Mouse (Mus musculus) Patski (cell line): ENCODE data around the gene Atad2b. TPM values are rescaled to one million over a fixed set of nuclear protein-coding genes. Genes with fewer than 3 reads are reported as not detected.
"Not testable (repeated sequence)": the region's sequence is repeated elsewhere in the genome, so short reads cannot be mapped to it uniquely, and the experiment has no call there.

Experiments used
- ATAC-seq: fragments of 100-300 bp; one replicate; pipeline ENCODE4 v1.8.0; 2021
- CTCF ChIA-PET: fragments of 350-600 bp; sonication (Branson Sonifier 250); formaldehyde crosslinking; loops from one replicate; lab custom pipeline; 2022; ENCODE audit warnings: inconsistent platforms; lab: Charles Lee
- POLR2A ChIA-PET: fragments of 350-600 bp; sonication (Branson Sonifier 250); formaldehyde crosslinking; loops from one replicate; lab custom pipeline; 2022; ENCODE audit warnings: antibody characterized with exemption, inconsistent platforms; lab: Charles Lee
- DNase-seq: peaks from one replicate; pipeline ENCODE4 v3.0.0-alpha.2; 2011; ENCODE audit warnings: low read depth, low spot score
- H3K27me3 ChIP-seq: fragments of 371-371 bp; one replicate; pipeline ENCODE4 v1.5.1; 2021
- CTCF ChIP-seq: fragments of 100-300 bp; IDR thresholded peaks from one replicate; pipeline ENCODE4 v1.5.1; 2021
- in situ Hi-C: fragments of 300-500 bp; cut with MboI; formaldehyde crosslinking; loops from 3 replicates; pipeline ENCODE4 v1.11.1; 2018; ENCODE audit warnings: low pct_unique_long_range_greater_than_20kb, mixed read lengths
- polyA plus RNA-seq: library from polyadenylated mRNA; unstranded; gene quantifications from one replicate; pipeline ENCODE4 v1.2.3, GENCODE M21; 2021

The Atad2b gene
- polyA plus RNA-seq, 1 experiment from 2014 or later, result 12.8 TPM

- CTCF ChIA-PET, result no interaction called here
- no peak for TF ChIP-seq CTCF
- ATAC-seq (no peak), DNase-seq (no peak)
- POLR2A ChIA-PET, result no interaction called here
- no peaks in the 10 kb centered on the region for H3K27me3 ChIP-seq
- in situ Hi-C loops, result no loop called here
These were observed 8.8 kb upstream of the Atad2b start for GRCm38 (mm10) chr12:4908391-4908790.

GRCm38 (mm10) chr12:4910496-4910895 is 6.7 kb upstream of the Atad2b start:
- in situ Hi-C loops, result loop anchor here (10.0 kb wide), 1 partner anchor 336 kb away; no protein-coding TSS in a partner anchor
- H3K27me3 ChIP-seq, POLR2A ChIA-PET, ATAC-seq, CTCF ChIA-PET, DNase-seq: not testable (repeated sequence)

- ATAC-seq, result peak; percentile 48
- ChIA-PET CTCF (no interaction called here), POLR2A (interaction anchor here (1.3 kb wide), 1 partner anchor 94 kb away, joined by 3 read pairs; the partner anchor contains the start of gene Sf3b6)
- DNase-seq, result no peak
- TF ChIP-seq CTCF, result no peak
- in situ Hi-C loops, result loop anchor here (10.0 kb wide), 1 partner anchor 337 kb away; no protein-coding TSS in a partner anchor
- H3K27me3 ChIP-seq, result no peaks in the 10 kb centered on the region
These were observed 5.4 kb upstream of the Atad2b start for GRCm38 (mm10) chr12:4911716-4912115.

GRCm38 (mm10) chr12:4914441-4914840 is 2.7 kb upstream of the Atad2b start:
- CTCF ChIA-PET, result no interaction called here
- no peak for TF ChIP-seq CTCF
- ATAC-seq (no peak), DNase-seq (no peak)
- in situ Hi-C loops, result loop anchor here (10.0 kb wide), 1 partner anchor 340 kb away; no protein-coding TSS in a partner anchor
- POLR2A ChIA-PET, result no interaction called here
- H3K27me3 ChIP-seq, result no peaks in the 10 kb centered on the region

- in situ Hi-C loops, result loop anchor here (10.0 kb wide), 1 partner anchor 340 kb away; no protein-coding TSS in a partner anchor
- no peak for DNase-seq
- no peaks in the 10 kb centered on the region for H3K27me3 ChIP-seq
- ATAC-seq, result no peak
- ChIA-PET POLR2A (no interaction called here), CTCF (interaction anchor here (0.8 kb wide), 1 partner anchor 9 kb away, joined by 3 read pairs; no protein-coding TSS in a partner anchor)
- TF ChIP-seq CTCF, result no peak
These were observed 2.2 kb upstream of the Atad2b start for GRCm38 (mm10) chr12:4914944-4915343.

- POLR2A ChIA-PET, result interaction anchor here (0.6 to 1.2 kb wide), 5 partner anchors 14 to 94 kb away, joined by 3 read pairs; no protein-coding TSS in a partner anchor
- TF ChIP-seq CTCF, result no peak
- in situ Hi-C loops, result loop anchor here (10.0 kb wide), 1 partner anchor 343 kb away; no protein-coding TSS in a partner anchor
- no peaks in the 10 kb centered on the region for H3K27me3 ChIP-seq
- ATAC-seq (peak; percentile 46), DNase-seq (no peak)
- CTCF ChIA-PET, result interaction anchor here (0.7 to 2.0 kb wide), 2 partner anchors 8 to 12 kb away, joined by 3 to 5 read pairs; no protein-coding TSS in a partner anchor
These were observed 845 bp downstream of the Atad2b start for GRCm38 (mm10) chr12:4917805-4918591.

GRCm38 (mm10) chr12:4928197-4928596 is 11.0 kb downstream of the Atad2b start:
- no peak for DNase-seq
- H3K27me3 ChIP-seq, result no peaks in the 10 kb centered on the region
- POLR2A ChIA-PET, result interaction anchor here (0.6 kb wide), 1 partner anchor 86 kb away, joined by 3 read pairs; no protein-coding TSS in a partner anchor
- no peak for TF ChIP-seq CTCF
- in situ Hi-C loops, result no loop called here
- CTCF ChIA-PET, result no interaction called here
- ATAC-seq, result no peak

- ChIA-PET POLR2A (interaction anchor here (1.1 kb wide), 1 partner anchor 14 kb away, joined by 3 read pairs; the partner anchor contains the start of gene Atad2b), CTCF (interaction anchor here (0.7 kb wide), 1 partner anchor 20 kb away, joined by 3 read pairs; no protein-coding TSS in a partner anchor)
- ATAC-seq, result no peak
- DNase-seq, result no peak
- no peak for TF ChIP-seq CTCF
- in situ Hi-C loops, result no loop called here
- no peaks in the 10 kb centered on the region for H3K27me3 ChIP-seq
These were observed 13.8 kb downstream of the Atad2b start for GRCm38 (mm10) chr12:4930820-4931548.

- TF ChIP-seq CTCF, result no peak
- no peak for DNase-seq
- ATAC-seq, result no peak
- in situ Hi-C loops, result no loop called here
- CTCF ChIA-PET, result no interaction called here
- POLR2A ChIA-PET, result no interaction called here
- no peaks in the 10 kb centered on the region for H3K27me3 ChIP-seq
These were observed 35.1 kb downstream of the Atad2b start for GRCm38 (mm10) chr12:4952272-4952671.

- no peak for TF ChIP-seq CTCF
- no peaks in the 10 kb centered on the region for H3K27me3 ChIP-seq
- ATAC-seq (no peak), DNase-seq (no peak)
- ChIA-PET CTCF (no interaction called here), POLR2A (no interaction called here)
- in situ Hi-C loops, result no loop called here
These were observed 36.0 kb downstream of the Atad2b start for GRCm38 (mm10) chr12:4953156-4953555.
